Mouse (Mus musculus) liver, embryonic 11.5 days (tissue): ENCODE measurements around the gene Mypop. TPM values are rescaled to one million over a fixed set of nuclear protein-coding genes. Genes with fewer than 3 reads are reported as not detected.

Experiments used
- ATAC-seq: fragments of 200-750 bp; cut with Nextera tagmentation; replicated peaks from 2 replicates; pipeline ENCODE4 v1.8.0; 2017; ENCODE audit warnings: moderate number of reproducible peaks, mild to moderate bottlenecking, moderate TSS enrichment, moderate library complexity; ENCODE audit not compliant: low FRiP score
- DNase-seq: peaks from one replicate; pipeline ENCODE4 v3.0.0-alpha.2; 2017; ENCODE audit warnings: low spot score
- H3K27ac ChIP-seq: fragments of 300-500 bp; sonication (generic); 2 replicates; pipeline ENCODE4 v1.5.1; 2014; ENCODE audit warnings: mild to moderate bottlenecking, low read depth, low read length, control low read depth
- H3K27me3 ChIP-seq: fragments of 300-500 bp; sonication (generic); replicated peaks from 2 replicates; pipeline ENCODE4 v1.6.1; 2014; ENCODE audit warnings: low read length, mixed read lengths; ENCODE audit not compliant: control insufficient read depth, insufficient read depth
- H3K36me3 ChIP-seq: fragments of 300-500 bp; sonication (generic); 2 replicates; pipeline ENCODE4 v1.6.1; 2014; ENCODE audit warnings: mild to moderate bottlenecking, low read length, moderate library complexity, mixed read lengths; ENCODE audit not compliant: control insufficient read depth, insufficient read depth
- H3K4me1 ChIP-seq: fragments of 300-500 bp; sonication (generic); replicated peaks from 2 replicates; pipeline ENCODE4 v1.6.1; 2014; ENCODE audit warnings: low read length, mixed read lengths; ENCODE audit not compliant: control insufficient read depth, insufficient read depth
- H3K4me2 ChIP-seq: fragments of 300-500 bp; sonication (generic); 2 replicates; pipeline ENCODE4 v1.6.1; 2014; ENCODE audit warnings: mild to moderate bottlenecking, control low read depth, moderate library complexity
- H3K4me3 ChIP-seq: fragments of 300-500 bp; sonication (generic); 2 replicates; pipeline ENCODE4 v1.5.1; 2014; ENCODE audit warnings: low read depth, low read length, control low read depth
- H3K9ac ChIP-seq: fragments of 300-500 bp; sonication (generic); 2 replicates; pipeline ENCODE4 v1.6.1; 2014; ENCODE audit warnings: low read depth, low read length, control low read depth
- H3K9me3 ChIP-seq: fragments of 300-500 bp; sonication (generic); 2 replicates; pipeline ENCODE4 v1.6.1; 2016; ENCODE audit warnings: low read length, inconsistent platforms, mixed read lengths; ENCODE audit not compliant: control insufficient read depth
- WGBS: fragments of 180-500 bp; shearing (Covaris S2); extraction: QIAGEN DNeasy Blood & Tissue Kit; methylation state at CpG from one replicate; pipeline ENCODE4 v1.1.7; 2014; 5-methylcytosine and 5-hydroxymethylcytosine counted together
- polyA plus RNA-seq: library from polyadenylated mRNA; unstranded; fragments of >200 nt; fragmentation: Nextera tagmentation; extraction: Ambion mirVana; gene quantifications from 2 replicates; pipeline ENCODE4 v1.2.1, GENCODE M21; 2014

The Mypop gene
- 1.5 and 2.2 TPM in 2 replicates for polyA plus RNA-seq

- Histone ChIP-seq H3K36me3 (no peaks in the 10 kb centered on the region), H3K27ac (no peak within 1 kb of the TSS)
These were observed at the start of gene Mypop for GRCm38 (mm10) chr7:18990601-18991295. TSS of gene Mypop (plus strand) at chr7:18991245.

GRCm38 (mm10) chr7:18942376-18942775, 48.7 kb upstream of the Mypop start:
- Histone ChIP-seq H3K4me2 (no peak overlapping the region), H3K4me1 (no peaks in the 10 kb centered on the region), H3K9me3 (no peaks in the 10 kb centered on the region), H3K4me3 (no peak overlapping the region), H3K27ac (no peak overlapping the region), H3K36me3 (no peaks in the 10 kb centered on the region), H3K9ac (no peak overlapping the region), H3K27me3 (no peaks in the 10 kb centered on the region)
- DNase-seq (no peak), ATAC-seq (no peak)
- WGBS: 36% methylated on average over 1 of the region's 1 CpGs

More at GRCm38 (mm10) chr7:18990601-18991295, at the start of gene Mypop:
- H3K9ac ChIP-seq: peak within 1 kb of the TSS; percentile 30
- H3K27me3 ChIP-seq: peaks cover 55% of the 10 kb centered on the region
- ATAC-seq (peak; percentile 90), DNase-seq (peak; percentile 98)
- peaks cover 12% of the 10 kb centered on the region for H3K4me1 ChIP-seq
- WGBS: under 1% methylated on average over 36 of the region's 37 CpGs
- H3K4me3 ChIP-seq: peak within 1 kb of the TSS; percentile 42
- no peaks in the 10 kb centered on the region for H3K9me3 ChIP-seq
- peak within 1 kb of the TSS; percentile 82 for H3K4me2 ChIP-seq

GRCm38 (mm10) chr7:18942815-18943214, 48.2 kb upstream of the Mypop start:
- 51% methylated on average over 9 of the region's 9 CpGs for WGBS
- H3K4me1 ChIP-seq: no peaks in the 10 kb centered on the region
- DNase-seq (no peak), ATAC-seq (no peak)
- H3K27me3 ChIP-seq: no peaks in the 10 kb centered on the region
- no peak overlapping the region for H3K4me2 ChIP-seq
- H3K27ac ChIP-seq: no peak overlapping the region
- no peak overlapping the region for H3K9ac ChIP-seq
- no peaks in the 10 kb centered on the region for H3K36me3 ChIP-seq
- H3K4me3 ChIP-seq: no peak overlapping the region
- H3K9me3 ChIP-seq: no peaks in the 10 kb centered on the region

- ATAC-seq (no peak), DNase-seq (no peak)
- H3K4me2 ChIP-seq: no peak overlapping the region
- H3K9ac ChIP-seq: no peak overlapping the region
- 0 out of 2 replicates have a peak, but pooled peaks cover 3% of the 10 kb centered on the region for H3K27me3 ChIP-seq
- H3K36me3 ChIP-seq: no peaks in the 10 kb centered on the region
- no peaks in the 10 kb centered on the region for H3K9me3 ChIP-seq
- 51% methylated on average over 6 of the region's 6 CpGs for WGBS
- peaks cover 3% of the 10 kb centered on the region; the same call in 1 of the 2 replicates for H3K4me1 ChIP-seq
- H3K27ac ChIP-seq: no peak overlapping the region
- H3K4me3 ChIP-seq: no peak overlapping the region
These were observed 42.9 kb upstream of the Mypop start for GRCm38 (mm10) chr7:18948151-18948550.

GRCm38 (mm10) chr7:18949781-18950522, 41.1 kb upstream of the Mypop start:
- no peak for DNase-seq

GRCm38 (mm10) chr7:18950523-18951315, 40.3 kb upstream of the Mypop start:
- DNase-seq: no peak
- ATAC-seq: no peak
- Histone ChIP-seq H3K36me3 (no peaks in the 10 kb centered on the region), H3K4me3 (no peak overlapping the region), H3K4me1 (peaks cover 3% of the 10 kb centered on the region; the same call in 1 of the 2 replicates), H3K9ac (no peak overlapping the region), H3K27me3 (0 out of 2 replicates have a peak, but pooled peaks cover 3% of the 10 kb centered on the region), H3K27ac (no peak overlapping the region), H3K4me2 (no peak overlapping the region), H3K9me3 (no peaks in the 10 kb centered on the region)
- WGBS: 22% methylated on average over 18 of the region's 18 CpGs

More at GRCm38 (mm10) chr7:18949781-18950522, 41.1 kb upstream of the Mypop start:
- WGBS: 34% methylated on average over 12 of the region's 12 CpGs
- Histone ChIP-seq H3K9ac (no peak overlapping the region), H3K4me2 (no peak overlapping the region), H3K4me1 (peaks cover 3% of the 10 kb centered on the region; the same call in 1 of the 2 replicates), H3K36me3 (no peaks in the 10 kb centered on the region), H3K9me3 (no peaks in the 10 kb centered on the region), H3K27ac (no peak overlapping the region), H3K4me3 (no peak overlapping the region), H3K27me3 (0 out of 2 replicates have a peak, but pooled peaks cover 3% of the 10 kb centered on the region)
- ATAC-seq: no peak

- H3K4me1 ChIP-seq: peaks cover 3% of the 10 kb centered on the region; the same call in 1 of the 2 replicates
- peaks cover 7% of the 10 kb centered on the region for H3K27me3 ChIP-seq
- H3K9ac ChIP-seq: no peak overlapping the region
- H3K36me3 ChIP-seq: no peaks in the 10 kb centered on the region
- no peaks in the 10 kb centered on the region for H3K9me3 ChIP-seq
- no peak overlapping the region for H3K4me3 ChIP-seq
- DNase-seq (peak; percentile 69), ATAC-seq (no peak)
- WGBS: 16% methylated on average over 15 of the region's 15 CpGs
- H3K4me2 ChIP-seq: no peak overlapping the region
- no peak overlapping the region for H3K27ac ChIP-seq
These were observed 39.6 kb upstream of the Mypop start for GRCm38 (mm10) chr7:18951397-18951796.
